Mouse (Mus musculus): ENCODE results near the gene 1110032A03Rik.

DNA sequence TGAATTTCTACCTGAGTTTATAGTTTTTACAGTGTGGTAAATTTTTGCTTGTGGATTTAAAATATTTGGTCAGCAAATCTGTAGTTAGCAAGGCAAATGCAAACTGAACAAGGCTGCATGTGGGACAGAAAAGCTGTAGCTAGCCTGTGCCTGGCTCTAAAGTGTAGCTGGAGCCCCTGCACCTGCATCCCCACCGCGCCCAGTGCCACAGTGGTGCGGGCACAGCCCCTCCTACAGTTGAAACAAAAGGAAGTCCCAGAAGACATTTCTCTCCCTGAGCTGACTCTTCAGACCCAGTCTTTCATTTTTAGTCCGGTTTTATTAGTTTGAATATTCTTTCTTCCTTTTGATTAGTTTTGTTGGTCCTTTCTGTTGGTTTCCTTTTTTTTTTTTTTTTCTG is 40.3 kb upstream of the 1110032A03Rik start:
- no peak for TF ChIP-seq CTCF (IDR thresholded peaks at IDR 0.05; ENCODE audit: insufficient read depth, low read depth, low read length)
- TF ChIP-seq POLR2A (IDR thresholded peaks at IDR 0.05; ENCODE audit: insufficient read depth, low read depth, low read length) = no peak

Data from olfactory bulb, adult 2 months (tissue).